Mouse (Mus musculus) urinary bladder, adult 2 months (tissue): ENCODE measurements around the gene Rpl38. TPM values are rescaled to one million over a fixed set of nuclear protein-coding genes. Genes with fewer than 3 reads are reported as not detected.

Experiments used
- DNase-seq: peaks from one replicate; pipeline ENCODE4 v3.0.0; 2022; ENCODE audit warnings: low spot score
- polyA plus RNA-seq: library from polyadenylated mRNA; depleted of rRNA; stranded (reverse); fragments of >200 nt; gene quantifications from 2 replicates; pipeline ENCODE4 v1.2.3, GENCODE M21; 2012

The Rpl38 gene
- polyA plus RNA-seq, 1 experiment, result 2,749 TPM

- no peak for DNase-seq
Observed at GRCm38 (mm10) chr11:114679582-114679981, 11.3 kb downstream of the Rpl38 start.

DNA sequence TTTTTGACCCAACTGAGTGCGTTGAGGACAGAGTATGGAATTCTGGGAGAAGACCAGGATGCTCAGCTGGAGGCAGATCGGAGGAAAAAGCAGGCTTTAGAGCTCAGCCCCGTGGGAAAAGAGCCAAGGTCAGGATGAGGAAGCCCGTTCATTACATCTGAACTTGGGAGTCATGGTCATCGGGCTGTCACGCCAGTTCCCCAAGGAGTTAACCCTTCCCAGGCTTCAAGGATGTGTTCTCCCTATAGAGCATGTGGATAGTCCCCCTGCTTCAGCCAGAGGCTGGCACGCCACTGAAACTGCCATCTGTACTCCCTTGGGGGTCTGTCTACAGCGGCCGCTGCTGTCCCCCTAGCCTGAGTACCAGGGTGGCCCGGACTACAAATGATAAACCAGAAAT, 12.0 kb downstream of the Rpl38 start:
- DNase-seq, result no peak

- no peak for DNase-seq
Observed at GRCm38 (mm10) chr11:114681054-114681453, 12.7 kb downstream of the Rpl38 start.

GRCm38 (mm10) chr11:114682321-114682900, 14.1 kb downstream of the Rpl38 start:
- DNase-seq, result no peak

DNA sequence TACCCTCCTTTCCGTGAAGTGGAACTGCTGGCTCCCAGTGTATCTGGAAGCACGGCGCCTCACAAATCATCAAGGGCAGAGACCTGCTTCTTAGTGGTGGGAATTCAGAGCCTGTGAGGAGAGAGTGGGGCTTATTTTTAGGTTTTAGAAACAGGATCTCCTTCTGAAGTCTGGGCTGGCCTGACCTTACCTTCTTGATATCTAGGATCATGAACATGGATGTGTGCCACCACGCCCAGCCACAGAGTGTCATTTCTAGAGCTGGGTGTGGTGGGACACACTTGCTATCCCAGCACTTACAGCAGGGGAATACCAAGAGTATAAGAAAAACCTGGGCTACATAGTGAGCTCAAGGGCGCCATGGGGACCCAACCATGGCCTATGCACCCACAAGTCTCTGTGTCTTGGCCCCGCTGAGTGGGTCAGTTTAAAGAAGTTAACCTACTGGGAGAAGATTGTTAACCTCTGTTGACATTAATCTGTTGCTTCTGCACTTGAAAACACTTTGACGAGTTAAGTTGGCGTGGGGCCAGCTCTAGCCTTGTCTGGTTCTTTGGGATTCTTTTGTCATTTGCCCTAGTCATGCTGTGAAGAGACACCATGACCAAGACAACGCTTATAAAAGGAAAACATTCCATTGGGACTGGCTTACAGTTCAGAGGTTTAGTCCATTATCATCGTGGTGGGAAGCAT, 14.9 kb downstream of the Rpl38 start:
- DNase-seq, result no peak

- DNase-seq, result no peak
Observed at GRCm38 (mm10) chr11:114683722-114684621, 15.6 kb downstream of the Rpl38 start.

DNA sequence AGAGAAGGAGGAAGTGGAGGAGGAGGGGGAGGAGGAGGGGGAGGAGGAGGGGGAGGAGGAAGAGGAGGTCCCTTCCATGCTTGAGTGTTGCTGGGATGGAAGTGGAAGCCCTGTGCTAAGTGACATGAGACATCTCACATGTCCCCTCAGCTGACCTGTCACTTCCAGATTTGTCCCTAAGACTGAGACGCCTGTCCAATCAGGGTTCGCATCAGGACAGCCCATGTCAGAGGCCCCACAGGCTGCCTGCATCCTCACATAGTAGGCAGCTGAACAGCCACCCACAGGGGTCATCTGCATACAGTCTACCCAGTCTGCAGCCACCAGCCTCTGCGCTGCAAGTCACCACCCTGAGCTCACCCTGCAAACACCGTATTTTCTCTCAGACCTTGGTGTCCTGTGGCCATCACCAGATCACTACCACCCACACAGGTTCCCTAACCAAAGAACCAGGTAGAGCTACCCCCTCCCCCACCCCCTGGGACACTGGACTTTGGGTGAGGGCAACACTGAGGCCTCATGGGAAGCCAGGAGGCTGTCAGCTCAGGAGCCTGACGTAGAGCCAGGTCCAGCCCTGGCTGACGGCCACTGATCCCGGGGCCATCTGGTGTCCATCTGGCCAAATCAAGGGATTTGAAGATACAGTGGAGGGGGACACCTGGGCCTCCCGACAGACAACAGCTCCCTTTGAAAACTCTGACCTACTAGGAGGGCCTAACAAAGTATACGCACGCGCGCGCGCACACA, 16.5 kb downstream of the Rpl38 start:
- no peak for DNase-seq

- no peak for DNase-seq
Observed at GRCm38 (mm10) chr11:114685526-114686040, 17.3 kb downstream of the Rpl38 start.

GRCm38 (mm10) chr11:114686221-114686959, 18.1 kb downstream of the Rpl38 start:
- DNase-seq, result no peak

DNA sequence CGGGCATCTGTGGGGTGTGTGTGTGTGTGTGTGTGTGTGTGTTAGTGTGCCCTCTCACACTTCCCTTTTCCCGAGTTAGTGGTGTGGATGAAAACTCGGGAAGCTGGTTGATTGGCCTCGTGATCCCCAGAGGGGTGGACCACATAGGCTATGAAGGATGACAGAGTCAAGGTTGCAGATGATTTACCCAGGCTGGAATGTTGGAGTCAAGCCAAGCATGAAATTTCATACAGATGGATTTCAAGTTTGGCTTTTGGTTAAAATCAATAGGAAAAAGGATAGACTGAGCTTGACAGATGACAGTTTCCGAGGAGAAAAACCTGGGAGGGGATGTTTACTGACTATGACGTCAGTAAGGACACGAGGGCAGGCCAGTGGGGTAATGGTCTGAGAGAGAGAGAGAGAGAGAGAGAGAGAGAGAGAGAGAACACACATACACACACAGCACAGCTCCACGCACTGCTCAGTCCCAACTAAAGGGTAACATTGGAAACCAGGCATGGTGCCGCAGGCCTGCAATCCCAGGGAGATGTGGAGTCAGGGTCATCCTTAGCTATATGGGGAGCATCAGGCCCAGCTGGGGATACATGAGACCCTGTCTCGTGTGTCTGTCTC, 19.4 kb downstream of the Rpl38 start:
- DNase-seq, result no peak

GRCm38 (mm10) chr11:114688729-114689128, 20.4 kb downstream of the Rpl38 start:
- DNase-seq, result no peak

- DNase-seq, result no peak
Observed at GRCm38 (mm10) chr11:114690192-114690591, 21.9 kb downstream of the Rpl38 start.

DNA sequence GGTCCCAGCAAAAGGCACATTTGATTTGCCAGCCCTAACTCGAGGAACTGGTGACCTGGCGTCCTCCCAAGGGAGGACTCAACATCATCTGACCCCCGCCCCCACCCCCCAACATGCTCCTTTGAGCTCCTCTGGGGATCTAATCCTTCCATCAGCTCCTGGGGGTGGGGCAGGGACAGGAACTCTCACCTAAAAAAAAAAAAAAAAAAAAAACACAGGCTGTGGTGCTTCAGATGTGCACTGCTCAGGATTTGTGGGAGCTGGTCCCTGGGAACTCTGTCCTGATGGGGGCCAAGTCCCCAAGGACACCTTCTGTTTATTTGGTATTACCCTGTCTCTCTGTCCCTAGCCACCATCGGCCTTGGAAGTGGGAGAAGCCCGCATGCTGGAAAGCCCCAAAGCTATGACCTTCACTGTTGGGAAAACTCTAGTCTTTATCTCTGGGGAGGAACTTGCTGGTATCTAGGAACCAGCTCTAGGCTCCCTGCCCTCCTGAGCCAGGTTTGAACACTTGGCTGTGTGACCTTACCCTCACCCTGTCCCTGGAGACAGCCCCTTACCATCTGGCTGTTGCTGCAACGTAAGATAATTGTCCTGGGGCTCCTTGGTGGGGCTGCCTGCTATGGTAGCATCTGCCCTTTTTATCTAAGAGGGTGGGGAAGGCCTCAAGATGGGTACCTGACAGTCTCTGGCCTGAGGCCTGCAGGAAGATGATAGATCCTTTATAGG, 23.3 kb downstream of the Rpl38 start:
- no peak for DNase-seq

- no peak for DNase-seq
Observed at GRCm38 (mm10) chr11:114692601-114693000, 24.3 kb downstream of the Rpl38 start.

DNA sequence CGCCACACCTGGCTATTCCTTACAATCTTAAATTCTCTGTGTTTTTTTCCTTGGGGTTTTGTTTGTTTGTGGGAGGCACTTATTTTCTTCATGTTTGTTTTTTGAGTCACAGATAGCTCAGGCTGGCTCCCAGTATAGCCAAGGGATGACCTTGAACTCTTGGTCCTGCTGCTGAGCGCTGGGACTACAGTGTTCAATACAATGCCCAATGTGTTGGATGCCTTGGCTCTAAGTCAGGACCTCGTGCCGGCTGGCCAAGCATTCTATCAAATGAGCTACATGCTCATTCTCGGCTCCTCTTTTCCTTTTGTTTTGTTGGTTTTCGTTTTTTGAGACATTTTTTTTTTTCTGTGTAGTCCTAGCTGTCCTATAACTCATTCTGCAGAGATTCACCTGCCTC, 25.1 kb downstream of the Rpl38 start:
- no peak for DNase-seq

GRCm38 (mm10) chr11:114694451-114694850, 26.1 kb downstream of the Rpl38 start:
- no peak for DNase-seq

DNA sequence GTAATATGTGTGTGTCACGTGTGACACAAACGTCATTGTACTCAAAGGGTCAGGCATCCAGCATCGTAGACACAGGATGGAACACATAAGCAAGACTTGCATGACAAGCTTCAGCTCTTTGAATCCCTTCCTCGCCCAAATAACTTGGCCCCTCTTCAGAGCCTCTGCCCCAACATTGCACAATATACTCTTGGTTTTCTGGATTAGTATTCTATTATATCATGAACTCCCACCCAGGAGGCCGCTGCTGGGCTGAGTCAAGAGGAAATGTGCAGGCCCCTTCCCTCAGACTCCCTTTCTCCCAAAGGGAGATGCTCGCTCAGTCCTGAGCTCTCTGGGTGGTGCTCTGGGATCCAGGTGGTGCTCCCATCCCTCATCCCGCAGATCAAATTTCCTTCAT, 30.2 kb downstream of the Rpl38 start:
- no peak for DNase-seq

DNA sequence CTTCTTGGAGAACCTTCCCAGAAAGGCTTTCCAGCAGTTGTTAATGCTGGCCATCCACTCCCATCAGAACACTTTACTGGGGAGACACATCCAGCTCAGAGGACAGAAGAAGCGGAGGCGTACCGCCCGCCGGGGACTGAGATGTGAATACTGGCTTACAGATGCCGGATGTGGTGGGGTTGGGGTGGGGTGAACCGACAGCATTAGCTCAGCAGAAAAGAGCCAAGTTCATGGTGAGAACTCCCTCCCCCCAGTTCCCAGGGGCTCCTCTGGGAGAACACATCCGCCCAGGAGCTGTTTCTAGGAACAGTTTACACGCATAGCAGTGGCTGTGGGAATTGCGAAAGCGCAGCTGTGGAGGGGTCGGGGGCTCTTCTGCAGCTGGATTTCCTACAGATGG, 31.2 kb downstream of the Rpl38 start:
- DNase-seq, result no peak

DNA sequence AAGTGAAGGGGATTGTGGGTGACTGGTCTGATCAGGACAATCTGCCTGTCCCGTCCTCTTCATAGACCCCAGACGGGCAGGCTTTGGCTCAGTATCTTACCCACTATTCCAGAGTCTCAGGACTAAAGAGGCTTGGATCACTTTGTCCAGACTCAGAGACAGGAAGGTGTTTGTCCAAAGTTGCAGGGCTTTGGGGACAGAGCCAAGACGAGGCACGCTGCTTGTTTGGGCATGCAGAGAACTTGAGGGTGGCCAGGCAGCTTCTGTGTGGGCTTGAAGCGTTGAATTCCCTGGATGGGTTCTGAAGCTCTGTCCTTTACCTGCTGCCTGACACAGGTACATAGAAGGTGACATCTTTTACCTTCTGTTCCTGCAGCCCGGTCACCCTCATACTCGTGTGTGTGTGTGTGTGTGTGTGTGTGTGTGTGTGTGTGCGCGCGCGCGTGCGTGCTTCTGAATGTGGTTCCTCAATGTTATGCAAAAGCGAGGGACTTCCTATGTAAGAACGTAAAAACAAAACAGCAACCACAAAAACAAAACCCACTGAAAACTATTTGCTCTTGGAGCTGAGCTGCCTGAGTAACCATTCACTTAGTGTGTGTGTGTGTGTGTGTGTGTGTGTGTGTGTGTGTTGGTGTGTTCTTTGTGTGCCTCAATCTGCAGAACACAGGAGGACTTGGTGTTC, 34.1 kb downstream of the Rpl38 start:
- no peak for DNase-seq
